Mouse (Mus musculus): ENCODE data around the gene Elavl2. TPM values are rescaled to one million over a fixed set of nuclear protein-coding genes. Genes with fewer than 3 reads are reported as not detected.

The Elavl2 gene
- 1.8 and 7.3 TPM in 2 replicates for total RNA-seq (2021)
- long read RNA-seq, experiment 1 = 0 reads
- long read RNA-seq, experiment 2, partial matches to known transcripts = 0 of 1 reads
- long read RNA-seq, experiment 2, other reads (novel, unspliced or antisense) = 1 of 1 reads

DNA sequence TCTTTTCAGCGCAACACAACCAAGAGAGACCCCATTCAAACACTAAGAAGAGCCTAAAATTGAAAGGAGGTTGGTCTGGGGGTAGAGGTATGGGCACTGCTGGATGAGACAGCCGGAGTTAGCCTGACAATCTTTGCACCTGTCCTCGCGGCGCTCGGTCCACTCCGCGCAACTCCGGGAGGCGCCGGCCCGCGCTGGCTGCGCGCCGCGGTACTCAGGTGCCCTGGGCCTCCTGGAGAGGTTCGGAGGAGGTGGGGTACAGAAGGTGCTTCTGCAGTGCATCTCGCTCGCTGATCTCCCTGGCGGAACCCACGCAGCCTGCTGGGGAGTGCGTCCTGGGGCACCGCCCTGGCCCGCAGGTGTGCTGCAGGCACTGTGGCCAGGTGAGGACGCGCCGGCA, at the start of gene Elavl2:
TSS of gene Elavl2 (minus strand) at position 363 of the 400 bp plus-strand sequence.
- no peak for DNase-seq

DNA sequence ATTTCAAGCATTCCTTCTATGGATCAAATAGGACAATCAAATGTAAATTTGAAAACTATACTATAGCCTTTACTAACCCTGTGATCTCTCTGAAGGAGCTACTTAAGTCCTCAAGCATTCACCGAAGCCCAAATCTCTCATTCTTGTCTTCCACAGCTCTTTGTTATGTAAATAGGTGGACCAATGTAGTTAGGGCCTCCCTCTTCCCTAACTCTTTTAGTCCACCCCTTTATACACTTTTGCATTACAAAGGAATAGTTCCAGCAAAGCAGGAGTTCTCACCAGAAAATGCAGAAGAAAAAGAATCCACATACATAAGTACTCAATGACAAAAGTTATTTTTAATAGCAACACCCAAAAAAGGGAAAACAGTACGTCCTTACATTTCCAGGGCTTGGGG, 47.3 kb upstream of the Elavl2 start:
- DNase-seq = no peak

DNA sequence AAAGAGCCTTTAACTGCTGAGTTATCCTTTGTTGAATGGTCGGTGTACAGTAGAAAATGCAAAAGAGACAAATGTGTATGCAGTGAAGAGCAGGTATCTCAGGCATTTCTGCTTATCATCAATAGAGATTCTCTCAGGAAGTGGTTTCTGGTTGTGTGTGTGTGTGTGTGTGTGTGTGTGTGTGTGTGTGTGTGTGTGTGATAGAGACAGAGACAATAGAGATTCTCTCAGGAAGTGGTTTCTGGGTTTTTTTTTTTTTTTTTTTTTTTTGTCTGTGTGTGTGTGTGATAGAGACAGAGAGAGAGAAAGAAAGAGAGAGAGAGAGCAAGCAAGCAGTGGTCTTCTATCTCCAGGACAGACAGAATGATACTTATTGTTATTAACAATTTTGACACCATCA, 15.0 kb upstream of the Elavl2 start:
- DNase-seq = no peak

DNA sequence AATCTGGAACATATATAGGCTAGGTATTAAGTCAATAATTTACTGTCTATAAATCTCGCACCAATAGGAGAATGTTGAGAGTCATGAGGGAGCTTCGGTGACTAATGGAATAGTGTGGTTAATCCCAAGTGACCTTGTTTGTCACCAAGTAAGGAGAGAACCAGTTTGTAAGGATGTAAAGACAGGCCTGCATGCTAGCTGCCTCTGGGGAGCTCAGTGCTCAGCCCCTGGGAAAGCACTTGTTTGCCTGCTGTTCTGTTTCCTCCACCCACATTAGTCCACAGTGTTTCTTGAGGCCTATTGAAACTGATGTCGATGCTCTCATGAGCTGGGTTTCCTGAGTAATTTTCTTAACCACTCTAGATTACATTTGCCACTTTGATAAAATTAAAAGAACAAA, 4.5 kb upstream of the Elavl2 start:
- DNase-seq = no peak

DNA sequence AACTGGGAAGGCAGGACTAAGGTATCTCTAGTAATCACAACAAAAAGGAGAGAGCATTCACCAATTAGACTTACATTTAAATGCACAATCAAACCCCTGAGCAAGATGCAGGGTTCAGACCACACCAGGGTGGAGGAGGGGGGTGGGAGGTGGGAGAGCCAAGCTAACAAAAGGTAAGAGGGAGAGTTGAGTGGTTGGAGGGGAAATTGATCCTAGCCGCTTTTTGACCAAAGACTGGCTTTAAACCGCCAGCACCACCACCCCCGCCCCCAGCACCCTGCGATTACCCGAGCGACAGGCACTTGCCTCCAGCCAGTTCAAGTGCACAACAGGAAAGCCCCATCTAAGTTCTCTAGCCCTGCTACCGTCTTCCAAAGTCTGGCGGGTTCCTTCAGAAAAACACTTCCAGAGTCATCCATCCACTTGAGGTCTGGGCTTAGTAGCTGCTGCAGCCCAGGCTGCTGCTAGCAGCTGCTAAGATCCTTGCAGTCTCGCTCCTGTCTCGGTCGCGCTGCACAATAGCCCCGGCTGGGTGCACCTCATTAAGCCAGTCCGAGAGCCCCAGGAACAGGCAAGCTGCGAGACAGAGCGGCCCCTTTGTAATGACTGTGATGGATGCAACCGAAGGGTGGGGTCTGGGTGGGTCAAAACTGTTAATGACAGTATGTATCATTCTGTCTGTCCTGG, 932 bp downstream of the Elavl2 start:
- DNase-seq = peak; percentile 12

DNA sequence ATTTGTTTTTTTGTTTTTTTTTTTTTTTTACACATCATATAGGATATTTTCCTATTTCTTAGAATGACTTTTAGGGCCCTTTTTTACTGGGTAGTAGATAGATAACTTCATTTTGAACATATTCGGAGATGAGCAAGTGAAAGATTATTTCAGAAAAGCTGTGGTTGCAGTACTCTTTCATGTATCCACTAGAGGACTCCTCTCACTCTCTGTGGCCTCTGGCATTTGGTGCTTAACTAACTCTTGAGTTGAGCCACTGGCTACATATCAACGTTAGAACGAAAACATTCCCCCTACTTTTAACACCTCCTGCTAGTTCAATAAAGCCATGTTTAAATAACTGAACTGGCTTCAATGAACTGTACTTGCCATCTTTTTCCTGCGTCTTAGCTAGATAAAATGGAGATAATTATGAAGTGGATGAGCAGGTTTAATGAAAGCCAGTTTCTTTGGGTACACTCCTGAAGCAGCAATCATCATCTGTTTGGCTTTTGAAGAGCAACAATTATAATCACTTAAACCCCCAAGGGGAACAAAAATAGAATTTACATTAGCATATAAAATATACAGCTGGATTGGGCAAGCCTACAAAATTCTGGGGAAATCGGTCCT, 8.5 kb downstream of the Elavl2 start:
- no peak for DNase-seq

DNA sequence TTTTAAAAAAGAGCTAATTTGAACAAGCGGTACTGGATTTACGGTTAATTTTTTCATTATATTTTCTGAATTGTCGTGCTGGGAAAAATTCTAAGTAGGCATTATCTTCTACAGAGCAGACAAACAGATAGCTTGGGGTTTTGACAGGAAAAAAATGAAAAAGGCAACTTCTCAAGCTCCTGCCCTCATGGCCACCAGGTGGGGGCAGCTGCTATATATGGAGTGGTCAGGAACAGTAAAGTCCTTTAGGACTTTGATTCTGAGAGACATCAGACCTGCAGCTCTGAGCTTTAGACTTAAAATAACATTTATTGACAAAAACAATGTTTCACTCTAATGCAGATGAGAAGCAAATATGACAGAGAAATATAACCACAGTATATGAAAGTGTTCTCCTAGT, 12.9 kb downstream of the Elavl2 start:
- DNase-seq = no peak

DNA sequence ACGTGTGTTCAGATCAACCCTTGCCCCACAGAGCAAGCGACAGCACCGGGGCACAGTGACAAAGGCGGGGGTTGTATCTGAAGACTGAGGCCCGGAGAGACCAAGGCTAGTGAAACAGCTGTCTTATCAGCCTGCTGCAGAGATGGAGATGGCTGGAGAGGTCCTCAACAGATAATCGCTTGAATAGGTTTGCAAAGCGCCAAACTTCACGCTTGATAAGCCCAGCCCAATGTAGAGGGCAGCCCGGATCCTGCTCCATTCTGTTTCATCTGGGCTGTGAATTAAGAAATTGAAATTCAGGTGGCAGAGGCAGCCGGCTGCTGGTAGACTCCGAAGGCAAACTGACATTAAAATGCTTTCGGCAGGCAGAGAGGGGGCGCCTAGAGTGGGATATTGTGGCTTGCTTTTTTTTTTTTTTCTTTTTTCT, 19.4 kb downstream of the Elavl2 start:
- no peak for DNase-seq

DNA sequence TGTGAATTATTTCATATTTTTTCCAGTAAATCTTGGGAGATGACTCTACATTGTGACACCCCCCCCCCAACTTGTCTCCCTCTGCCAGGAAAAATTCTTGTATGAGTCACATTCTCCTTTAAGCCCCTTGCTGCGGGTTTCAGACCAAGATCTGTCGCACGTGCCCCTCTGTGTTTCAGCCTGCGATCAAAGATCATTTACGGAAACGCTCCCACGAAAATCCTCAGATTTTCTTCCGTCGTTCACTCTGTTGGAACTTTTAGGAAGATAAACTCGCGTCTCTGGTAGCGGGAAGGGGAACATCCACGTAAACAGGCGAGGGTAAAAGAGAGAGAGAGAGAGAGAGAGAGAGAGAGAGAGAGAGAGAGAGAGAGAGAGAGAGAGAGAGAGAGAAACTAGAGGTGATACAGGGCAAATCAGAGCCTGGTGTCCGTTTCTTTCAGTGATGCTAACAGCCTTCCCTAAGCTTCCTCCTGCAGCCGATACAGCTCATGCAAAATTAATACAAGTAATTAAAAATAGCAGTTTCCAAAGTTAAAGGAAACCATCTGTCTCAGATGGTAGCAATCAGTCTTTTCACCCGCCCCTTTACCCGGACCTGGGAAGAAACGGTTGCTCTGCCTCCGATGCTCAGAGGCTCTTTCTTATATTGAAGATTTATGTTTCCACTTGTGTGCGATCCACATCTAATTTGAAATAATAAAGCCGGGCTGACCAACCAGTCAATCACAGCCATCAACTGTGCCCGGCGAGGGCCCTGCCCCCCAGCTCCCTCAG, 20.1 kb downstream of the Elavl2 start:
- no peak for DNase-seq

DNA sequence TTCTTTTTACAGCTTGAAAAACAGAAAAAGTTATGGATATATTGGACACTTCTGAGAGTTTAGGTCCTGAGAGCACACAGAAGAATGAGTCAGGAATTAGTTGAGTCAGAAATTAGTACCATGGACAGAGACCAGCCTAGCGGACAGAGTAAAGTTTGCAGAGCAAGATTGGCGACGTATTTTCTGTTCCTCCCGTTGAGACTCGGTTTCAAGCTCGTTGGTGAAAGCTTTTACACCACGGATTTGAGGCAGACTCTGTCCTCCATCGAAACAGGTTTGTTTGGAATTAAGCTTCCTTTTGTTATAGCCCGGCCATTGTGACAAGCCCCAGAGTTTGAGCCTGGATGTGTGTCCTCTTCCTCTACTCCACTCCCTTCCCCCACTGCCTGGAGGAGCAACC, 21.0 kb downstream of the Elavl2 start:
- DNase-seq = peak; percentile 52

DNA sequence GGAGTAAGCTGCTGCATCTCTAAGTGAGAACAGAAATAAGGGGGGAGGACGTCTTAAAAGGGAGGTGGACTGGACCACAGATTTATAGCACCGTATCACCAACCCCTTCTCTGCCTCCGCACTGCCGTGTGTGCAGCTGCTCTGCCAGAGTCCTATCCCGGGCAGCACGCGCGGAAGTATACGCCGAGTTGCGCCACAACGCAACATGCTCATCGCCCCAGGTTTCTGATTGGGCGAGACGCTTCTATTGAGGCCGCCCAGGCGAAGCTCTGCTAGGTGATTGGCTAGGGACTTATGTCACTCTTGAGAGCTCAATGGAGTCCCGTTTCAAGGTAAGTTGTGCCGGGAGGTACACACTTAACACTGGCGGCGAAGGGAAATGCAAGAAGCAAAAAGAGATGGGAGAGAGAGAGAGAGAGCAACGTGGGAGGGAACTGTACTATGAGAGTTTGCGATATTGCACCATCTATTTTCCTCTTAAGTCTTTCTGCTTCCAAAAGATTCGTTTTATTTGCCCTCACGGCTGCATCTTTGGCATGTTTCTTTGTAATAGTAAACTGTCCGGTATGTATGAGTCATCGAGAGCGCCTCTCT, 24.2 kb downstream of the Elavl2 start:
- peak; percentile 95 for DNase-seq

DNA sequence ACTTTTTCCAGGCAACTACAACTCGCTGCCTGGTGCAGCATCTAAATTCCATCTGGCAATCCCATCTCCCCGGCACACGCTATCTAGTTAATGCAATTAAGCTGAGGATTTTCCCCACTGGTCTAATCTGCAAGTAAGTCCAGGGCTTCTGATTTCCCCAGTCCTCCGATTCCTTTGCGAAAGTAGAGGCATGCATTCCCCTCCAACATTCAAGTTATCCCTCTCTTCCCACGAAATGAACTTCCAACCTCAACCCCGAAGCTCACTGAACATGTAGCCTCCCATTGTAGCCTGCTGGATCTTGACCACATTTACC, 25.3 kb downstream of the Elavl2 start:
- no peak for DNase-seq

DNA sequence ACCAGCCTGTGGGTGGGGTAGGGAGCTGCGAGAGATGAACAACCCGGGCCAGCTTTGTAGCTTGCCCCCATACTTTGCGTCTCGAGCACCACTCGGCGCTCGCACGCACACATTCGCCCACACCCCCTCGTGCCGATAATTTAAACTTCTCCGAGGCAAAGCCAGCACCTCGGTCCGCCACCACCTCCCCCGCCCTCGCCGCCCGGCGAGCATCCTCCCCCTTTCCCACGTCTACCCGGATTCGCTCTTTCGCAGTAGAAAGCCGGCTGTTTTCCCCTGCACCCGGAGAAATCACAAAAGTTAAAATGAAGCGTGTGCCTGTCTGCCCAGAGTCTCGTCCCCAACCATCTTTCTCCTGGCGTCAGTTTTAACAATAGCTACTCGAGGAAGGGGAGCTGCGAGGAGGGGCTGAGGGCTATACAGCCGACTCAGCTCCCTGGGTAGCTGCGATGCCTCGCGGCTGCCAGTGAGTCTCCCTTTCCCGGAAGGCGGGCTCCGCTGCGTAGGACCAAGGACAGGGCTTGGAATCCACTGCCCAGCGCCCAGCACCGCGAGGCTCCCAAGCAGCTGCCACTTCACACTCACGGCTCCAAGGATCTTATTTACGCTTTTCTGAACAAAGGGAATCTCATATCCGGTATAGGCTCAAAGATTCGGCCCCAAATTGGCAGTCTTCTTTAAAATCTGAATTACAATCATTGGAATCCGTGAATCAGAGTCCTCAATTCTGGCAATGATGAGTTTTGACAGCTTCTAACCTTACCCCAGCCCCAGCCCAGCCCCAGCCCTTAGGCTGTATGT, 25.8 kb downstream of the Elavl2 start:
- DNase-seq = peak; percentile 78

DNA sequence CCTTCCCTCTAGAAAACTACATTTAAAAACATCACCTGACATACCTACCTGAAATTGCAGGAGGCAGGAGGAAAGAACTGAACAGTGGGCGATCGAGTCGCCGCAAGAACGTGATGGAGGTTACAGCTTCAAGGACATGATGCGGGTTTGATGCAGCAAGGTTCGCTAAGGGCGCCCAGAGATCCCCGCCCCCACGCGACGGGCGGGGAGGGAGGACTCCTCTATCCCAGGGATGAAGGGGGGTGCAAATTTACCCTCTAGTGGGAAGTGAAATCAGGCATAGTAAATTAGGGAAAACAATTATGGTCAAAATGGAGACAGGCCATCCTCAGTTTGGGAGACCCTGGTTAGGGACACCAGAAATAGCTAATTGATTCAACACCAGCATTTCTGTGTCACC, 27.7 kb downstream of the Elavl2 start:
- DNase-seq = no peak

DNA sequence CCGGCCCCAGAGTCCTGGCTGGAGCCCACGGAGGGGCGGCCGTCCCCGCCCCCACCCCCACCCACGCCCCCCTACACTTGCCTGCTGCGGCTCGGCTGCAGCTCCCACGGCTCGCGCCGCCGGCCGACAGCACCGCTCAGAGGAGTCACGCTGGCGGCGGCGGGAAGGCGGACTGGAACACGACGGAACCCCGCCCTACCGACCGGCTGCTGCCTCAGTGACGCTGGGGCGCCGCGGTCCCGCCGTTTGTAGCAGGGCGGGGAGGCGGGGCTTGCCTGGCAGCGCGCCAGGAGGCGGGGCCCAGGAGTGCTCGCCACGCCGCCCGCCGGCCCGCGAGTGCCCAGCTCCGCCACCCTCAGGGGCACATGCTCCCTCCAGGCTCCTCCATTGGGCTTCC, 28.8 kb downstream of the Elavl2 start:
- DNase-seq = peak; percentile 77

DNA sequence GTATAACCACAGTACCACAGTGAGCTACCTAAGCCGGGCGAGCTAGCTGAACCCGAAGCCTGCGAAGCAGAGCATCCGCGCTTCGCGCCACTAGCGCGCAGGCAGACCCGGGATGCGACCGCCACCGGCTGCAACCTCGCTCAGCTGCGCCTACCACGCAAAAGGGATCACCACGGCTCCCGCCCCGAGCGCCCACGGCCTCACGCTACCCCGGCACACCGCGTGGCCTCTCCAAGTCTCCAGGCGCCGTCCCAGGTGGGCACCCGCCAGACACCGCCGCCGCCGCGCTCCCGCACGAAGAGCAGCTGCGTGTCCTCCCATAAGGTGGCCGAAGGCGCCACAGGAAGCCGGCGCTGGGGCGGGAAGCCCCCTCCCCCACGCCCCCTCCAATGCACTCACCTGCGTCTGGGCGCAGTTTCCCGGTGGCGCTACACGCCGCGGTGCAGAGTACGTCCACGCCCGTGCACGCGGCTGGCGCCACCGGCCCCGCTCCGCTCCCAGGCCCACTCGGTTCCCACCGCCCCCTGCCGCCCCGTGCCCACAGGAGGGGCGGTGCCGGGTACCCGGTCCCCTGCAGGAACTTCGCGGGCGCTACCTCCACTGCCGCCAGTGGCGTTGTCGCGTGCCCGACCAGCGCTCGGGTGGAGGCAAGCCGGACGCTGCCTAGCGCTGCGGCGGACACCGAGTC, 29.3 kb downstream of the Elavl2 start:
- peak; percentile 12 for DNase-seq

DNA sequence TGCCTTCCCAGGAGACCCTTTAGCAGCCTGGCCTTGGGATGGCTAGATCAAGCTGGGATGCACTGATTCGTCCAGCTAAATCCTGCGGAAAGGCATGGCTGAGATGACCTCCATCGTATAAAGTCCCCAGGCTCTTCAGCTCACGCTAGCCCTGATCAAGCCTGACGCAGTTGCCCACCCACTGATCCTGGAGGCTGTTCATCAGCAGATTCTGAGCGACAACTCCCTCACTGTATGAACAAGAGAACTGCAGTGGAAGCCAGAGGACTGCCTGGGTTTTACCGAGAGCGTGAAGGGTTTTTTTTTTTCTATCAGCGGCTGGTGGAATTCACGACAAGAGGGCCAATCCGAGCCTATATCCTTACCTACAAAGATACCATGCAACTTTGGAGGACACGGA, 35.3 kb downstream of the Elavl2 start:
- no peak for DNase-seq

DNA sequence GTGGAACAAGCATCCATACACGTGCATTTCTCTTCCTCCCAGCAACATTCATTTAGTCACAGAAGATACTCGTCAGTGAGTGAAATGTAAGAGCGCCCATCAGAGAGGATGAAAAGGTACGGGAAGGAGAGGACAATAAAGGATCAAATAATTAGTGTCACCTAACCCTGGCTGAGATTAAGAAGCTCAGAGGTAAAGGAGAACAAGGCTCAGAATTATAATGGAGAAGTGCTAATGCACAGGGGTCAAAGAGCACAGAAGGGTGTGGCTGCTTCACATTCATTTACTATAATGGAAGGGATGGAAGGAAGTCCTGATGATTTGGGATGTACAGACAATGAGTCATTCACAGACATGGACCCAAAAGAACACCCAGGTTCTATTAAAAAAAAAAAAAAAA, 36.6 kb downstream of the Elavl2 start:
- no peak for DNase-seq

DNA sequence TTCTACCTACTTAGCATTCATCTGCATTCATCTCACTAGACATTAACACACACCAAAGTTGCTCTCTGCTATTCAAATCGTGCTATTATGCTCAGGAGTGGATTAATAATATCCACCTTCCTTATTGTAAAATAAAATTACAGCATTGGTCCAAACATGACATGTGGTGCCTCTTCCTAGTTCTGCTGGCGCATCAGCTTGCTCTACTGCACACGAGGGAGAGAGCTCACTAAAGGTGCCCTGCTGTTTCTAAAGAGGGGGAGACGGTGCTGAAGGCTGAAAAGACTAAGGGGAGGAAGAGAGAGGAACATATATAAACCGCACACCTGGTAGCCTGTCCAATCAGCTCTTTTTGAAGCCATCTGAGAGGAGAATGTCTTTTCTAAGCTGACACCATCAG, 38.1 kb downstream of the Elavl2 start:
- DNase-seq = no peak

DNA sequence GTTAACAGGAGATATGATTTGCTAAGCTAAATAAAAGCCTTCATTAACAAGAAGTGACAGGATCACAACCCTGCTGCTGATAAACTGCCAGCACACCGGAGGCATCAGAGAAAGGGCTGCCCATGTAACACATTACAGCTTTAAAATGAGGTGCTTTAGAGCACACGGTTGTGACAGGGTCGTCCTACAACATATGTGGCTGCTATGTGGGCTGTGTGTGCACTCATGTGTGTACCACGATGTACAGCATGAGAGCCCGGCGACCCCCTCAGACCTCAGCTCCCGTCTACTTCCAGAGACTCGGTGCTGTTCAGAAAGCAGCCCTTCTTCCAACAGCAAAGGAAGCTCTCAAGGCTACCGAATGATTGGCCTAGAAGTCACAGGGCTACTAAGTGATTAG, 47.4 kb downstream of the Elavl2 start:
- no peak for DNase-seq

DNA sequence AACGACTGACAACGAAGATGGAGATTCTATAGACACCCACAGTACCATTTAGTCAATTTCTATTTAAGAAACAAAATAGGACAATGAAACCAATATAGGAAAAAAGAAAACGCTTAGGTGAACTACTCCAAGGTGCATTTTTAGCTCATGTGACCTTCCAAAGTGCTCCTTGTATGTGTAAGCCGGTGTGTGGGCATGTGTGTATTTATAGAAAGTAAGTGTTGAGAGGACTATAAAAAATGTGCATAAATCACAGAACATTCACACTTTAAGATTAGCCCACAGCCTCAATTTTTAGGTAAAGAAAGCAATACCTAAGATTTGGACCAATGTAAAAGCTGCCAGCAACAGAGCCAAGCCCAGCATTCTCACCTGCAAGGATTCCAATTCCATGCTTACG, 51.0 kb downstream of the Elavl2 start:
- no peak for DNase-seq

DNA sequence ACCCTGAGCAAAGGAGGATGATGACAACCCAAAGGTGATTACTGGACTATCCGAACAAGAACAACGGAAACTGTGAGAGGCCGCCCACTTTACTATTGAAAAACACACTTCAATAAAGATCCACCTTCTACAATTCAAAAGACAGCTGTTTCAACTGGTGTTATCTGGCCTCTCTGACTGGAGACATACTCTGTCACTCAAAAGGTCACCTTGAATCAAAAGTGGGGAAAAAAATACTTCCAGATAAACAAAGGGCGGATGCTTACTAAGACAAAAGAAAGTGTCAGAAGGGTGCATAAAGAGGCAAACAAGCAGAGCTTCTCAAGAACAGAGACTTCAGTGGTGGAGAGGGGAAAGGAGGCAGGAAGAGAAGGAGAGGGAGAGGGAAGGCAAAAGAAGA, 66.4 kb downstream of the Elavl2 start:
- no peak for DNase-seq
